Mouse (Mus musculus) heart, postnatal 0 days (tissue): Measurements from ENCODE around the gene Optc. TPM values are rescaled to one million over a fixed set of nuclear protein-coding genes. Genes with fewer than 3 reads are reported as not detected.

Source experiments
- ATAC-seq: fragments of 200-750 bp; cut with Nextera tagmentation; 2 replicates; pipeline ENCODE4 v1.8.0; 2017; ENCODE audit warnings: low read depth, moderate number of reproducible peaks, moderate library complexity; ENCODE audit not compliant: insufficient read depth
- DNase-seq: peaks from one replicate; pipeline ENCODE4 v3.0.0-alpha.2; 2016; ENCODE audit warnings: low spot score
- H3K27ac ChIP-seq: fragments of 300-500 bp; sonication (generic); 2 replicates; pipeline ENCODE4 v1.5.1; 2014; ENCODE audit warnings: low read depth, mild to moderate bottlenecking
- H3K27me3 ChIP-seq: fragments of 300-500 bp; sonication (generic); 2 replicates; pipeline ENCODE4 v1.6.1; 2014; ENCODE audit warnings: low read length, mixed read lengths; ENCODE audit not compliant: control insufficient read depth, insufficient read depth
- H3K36me3 ChIP-seq: fragments of 300-500 bp; sonication (generic); replicated peaks from 2 replicates; pipeline ENCODE4 v1.6.1; 2014; ENCODE audit warnings: low read length, mixed read lengths; ENCODE audit not compliant: control insufficient read depth, insufficient read depth
- H3K4me1 ChIP-seq: fragments of 300-500 bp; sonication (generic); 2 replicates; pipeline ENCODE4 v1.6.1; 2014; ENCODE audit warnings: antibody characterized with exemption; ENCODE audit not compliant: control insufficient read depth, insufficient read depth
- H3K4me2 ChIP-seq: fragments of 300-500 bp; sonication (generic); 2 replicates; pipeline ENCODE4 v1.6.1; 2014; ENCODE audit warnings: low read depth, mild to moderate bottlenecking, low read length, moderate library complexity
- H3K4me3 ChIP-seq: fragments of 300-500 bp; sonication (generic); 2 replicates; pipeline ENCODE4 v1.5.1; 2014; ENCODE audit warnings: low read depth, low read length
- H3K9ac ChIP-seq: fragments of 300-500 bp; sonication (generic); replicated peaks from 2 replicates; pipeline ENCODE4 v1.6.1; 2014; ENCODE audit warnings: low read depth, low read length, mixed read lengths
- H3K9me3 ChIP-seq: fragments of 300-500 bp; sonication (generic); replicated peaks from 2 replicates; pipeline ENCODE4 v1.6.1; 2016; ENCODE audit warnings: low read length; ENCODE audit not compliant: control insufficient read depth
- CTCF ChIP-seq: IDR thresholded peaks from 2 replicates; pipeline ENCODE4 v1.5.1; 2016; ENCODE audit warnings: antibody characterized with exemption, control low read depth, low read depth
- EP300 ChIP-seq: IDR thresholded peaks from 2 replicates; pipeline ENCODE4 v1.6.1; 2016; ENCODE audit warnings: antibody characterized with exemption, low read depth
- WGBS: fragments of 180-500 bp; shearing (Covaris S2); extraction: QIAGEN DNeasy Blood & Tissue Kit; methylation state at CpG from one replicate; pipeline ENCODE4 v1.1.7; 2014; 5-methylcytosine and 5-hydroxymethylcytosine counted together
- polyA plus RNA-seq: library from polyadenylated mRNA; unstranded; fragments of >200 nt; fragmentation: Nextera tagmentation; extraction: Ambion mirVana; gene quantifications from 2 replicates; pipeline ENCODE4 v1.2.1, GENCODE M21; 2015
- total RNA-seq: library from RNA; depleted of rRNA; stranded (reverse); fragments of >200 nt; gene quantifications from 2 replicates; pipeline ENCODE4 v1.2.3, GENCODE M21; 2014; ENCODE audit warnings: low replicate concordance

Gene Optc
- total and polyA plus RNA-seq, 2 experiments from 2014 or later = 0.07 to 3.2 TPM

DNA sequence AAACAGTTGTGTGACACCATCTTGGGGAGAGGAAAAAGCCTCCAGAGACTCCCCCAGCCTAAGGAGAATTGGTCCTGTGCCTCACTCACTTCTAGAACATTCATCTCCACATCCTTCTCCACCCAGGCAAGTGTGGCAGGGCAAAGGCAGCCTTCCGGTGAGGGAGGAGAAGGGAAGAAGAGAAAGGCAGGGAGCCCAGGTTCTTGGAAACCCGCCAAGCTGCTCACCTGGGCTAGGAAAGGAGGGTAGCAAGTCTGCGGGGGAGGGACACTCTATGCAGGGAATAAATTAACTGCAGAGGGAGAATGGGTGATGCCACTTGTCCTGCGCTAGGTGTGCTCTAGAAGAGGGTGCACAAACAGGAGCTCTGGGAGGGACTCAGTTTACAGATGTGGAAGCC is 3.2 kb upstream of the Optc start:
- H3K9ac ChIP-seq = no peak overlapping the region
- H3K9me3 ChIP-seq = no peaks in the 10 kb centered on the region
- ATAC-seq (no peak), DNase-seq (no peak)
- 0 out of 2 replicates have a peak, but pooled peaks cover 7% of the 10 kb centered on the region for H3K27me3 ChIP-seq
- no peak overlapping the region for H3K27ac ChIP-seq
- no peaks in the 10 kb centered on the region for H3K36me3 ChIP-seq
- H3K4me3 ChIP-seq = no peak overlapping the region
- H3K4me2 ChIP-seq = no peak overlapping the region
- TF ChIP-seq CTCF = no peak
- TF ChIP-seq EP300 = no peak
- WGBS = 64% methylated on average over 4 of the region's 4 CpGs
- H3K4me1 ChIP-seq = peaks cover 23% of the 10 kb centered on the region

DNA sequence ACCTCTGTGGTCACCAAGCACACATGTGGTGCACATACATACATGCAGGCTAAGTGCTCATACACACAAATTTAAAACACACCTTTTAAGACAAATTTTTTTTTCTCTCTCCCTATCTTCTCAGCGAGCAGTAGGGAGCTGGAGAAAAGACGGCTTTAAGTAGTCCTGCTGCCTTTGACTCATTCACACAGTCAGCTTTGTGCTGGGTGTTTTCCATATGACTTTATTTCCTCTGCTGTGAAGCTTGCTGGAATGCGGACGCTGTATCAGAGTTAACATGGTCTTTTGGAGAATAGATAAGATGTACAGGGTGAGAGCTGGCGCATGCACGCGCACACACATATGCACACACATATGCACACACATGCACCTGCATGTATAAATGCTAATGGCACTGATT is 2.3 kb upstream of the Optc start:
- DNase-seq = no peak
- Histone ChIP-seq H3K27ac (no peak overlapping the region), H3K9ac (no peak overlapping the region), H3K9me3 (no peaks in the 10 kb centered on the region), H3K4me2 (no peak overlapping the region), H3K4me1 (peaks cover 16% of the 10 kb centered on the region), H3K4me3 (no peak overlapping the region), H3K27me3 (0 out of 2 replicates have a peak, but pooled peaks cover 7% of the 10 kb centered on the region), H3K36me3 (no peaks in the 10 kb centered on the region)
- ATAC-seq = no peak
- WGBS = 64% methylated on average over 7 of the region's 7 CpGs
- TF ChIP-seq CTCF = no peak
- no peak for TF ChIP-seq EP300

DNA sequence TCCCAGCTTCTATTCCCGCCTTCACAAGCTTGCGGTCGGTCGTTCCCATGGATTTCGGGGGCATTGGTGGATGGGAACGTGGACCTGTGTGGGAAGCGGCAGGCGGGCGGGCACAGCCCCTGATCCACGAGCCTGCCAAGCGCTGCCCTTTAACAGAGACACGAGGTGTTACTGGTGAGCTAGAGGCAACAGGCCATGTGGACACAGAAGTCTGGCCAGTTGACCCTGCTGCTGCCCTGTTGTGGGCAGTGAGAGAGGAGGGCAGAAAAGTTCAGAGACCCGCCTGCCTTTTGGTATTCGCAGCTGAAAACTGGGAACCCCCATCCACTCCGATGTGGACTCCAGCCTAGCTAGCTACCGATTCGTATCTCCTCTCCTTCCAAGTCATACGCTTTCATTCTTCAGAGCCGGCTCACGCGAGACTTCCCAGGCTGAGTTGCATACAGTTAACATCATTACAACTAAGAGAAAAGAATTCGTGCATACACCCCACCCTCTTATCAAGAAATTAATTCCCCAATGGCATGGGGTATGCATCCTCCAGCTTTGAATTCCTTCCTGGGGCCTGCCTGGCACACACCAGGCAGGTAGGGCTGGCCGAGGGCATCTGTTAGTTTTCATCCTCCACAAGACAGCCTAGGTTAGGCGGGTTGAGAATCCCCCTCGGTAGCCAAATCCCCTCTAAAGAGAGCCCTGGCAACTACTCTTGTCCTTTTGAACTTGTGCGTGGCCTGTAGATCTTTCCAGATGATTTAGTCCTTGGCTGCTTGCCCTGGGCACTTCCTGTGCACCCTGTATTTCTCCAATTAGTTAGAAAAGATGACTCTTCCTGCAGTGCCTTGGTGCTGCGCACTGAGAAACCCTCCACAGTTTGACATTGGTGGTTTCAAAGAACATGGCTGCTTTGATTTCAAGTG is 1.1 kb upstream of the Optc start:
- H3K27me3 ChIP-seq = 0 out of 2 replicates have a peak, but pooled peaks cover 7% of the 10 kb centered on the region
- H3K9ac ChIP-seq = peak overlapping the region; percentile 55; the same call in 1 of the 2 replicates
- 11% methylated on average over 27 of the region's 27 CpGs for WGBS
- H3K4me3 ChIP-seq = peak overlapping the region; percentile 41
- H3K36me3 ChIP-seq = no peaks in the 10 kb centered on the region
- peak overlapping the region; percentile 80 for H3K4me2 ChIP-seq
- TF ChIP-seq CTCF (no peak), EP300 (no peak)
- DNase-seq (no peak), ATAC-seq (peak; percentile 27)
- H3K4me1 ChIP-seq = peaks cover 16% of the 10 kb centered on the region
- H3K27ac ChIP-seq = peak overlapping the region; percentile 64
- no peaks in the 10 kb centered on the region for H3K9me3 ChIP-seq

DNA sequence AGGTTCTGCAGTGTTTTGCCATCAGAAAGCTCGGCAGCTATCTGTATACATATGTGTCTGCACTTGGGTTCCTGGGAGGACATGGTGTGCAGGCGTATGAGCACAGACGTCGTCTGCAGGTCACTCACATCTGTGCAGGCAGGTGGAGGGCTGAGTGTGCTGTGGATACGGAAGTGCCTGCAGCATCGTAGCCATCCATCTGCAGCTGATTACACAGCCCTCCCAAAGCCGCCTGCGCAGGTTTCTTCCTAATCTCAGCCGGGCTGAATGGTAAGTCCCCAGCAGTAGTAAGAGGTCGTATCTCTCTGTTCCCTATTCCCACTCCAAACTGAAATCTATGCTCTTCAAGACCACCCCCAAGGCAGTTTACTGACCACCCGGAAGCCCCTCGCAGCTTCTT is 1.4 kb downstream of the Optc start:
- ATAC-seq (no peak), DNase-seq (no peak)
- Histone ChIP-seq H3K9me3 (no peaks in the 10 kb centered on the region), H3K27me3 (0 out of 2 replicates have a peak, but pooled peaks cover 7% of the 10 kb centered on the region), H3K9ac (no peak overlapping the region), H3K36me3 (no peaks in the 10 kb centered on the region), H3K4me2 (no peak overlapping the region), H3K27ac (no peak overlapping the region), H3K4me3 (no peak overlapping the region), H3K4me1 (peaks cover 16% of the 10 kb centered on the region)
- no peak for TF ChIP-seq CTCF
- no peak for TF ChIP-seq EP300
- WGBS = 61% methylated on average over 12 of the region's 12 CpGs

DNA sequence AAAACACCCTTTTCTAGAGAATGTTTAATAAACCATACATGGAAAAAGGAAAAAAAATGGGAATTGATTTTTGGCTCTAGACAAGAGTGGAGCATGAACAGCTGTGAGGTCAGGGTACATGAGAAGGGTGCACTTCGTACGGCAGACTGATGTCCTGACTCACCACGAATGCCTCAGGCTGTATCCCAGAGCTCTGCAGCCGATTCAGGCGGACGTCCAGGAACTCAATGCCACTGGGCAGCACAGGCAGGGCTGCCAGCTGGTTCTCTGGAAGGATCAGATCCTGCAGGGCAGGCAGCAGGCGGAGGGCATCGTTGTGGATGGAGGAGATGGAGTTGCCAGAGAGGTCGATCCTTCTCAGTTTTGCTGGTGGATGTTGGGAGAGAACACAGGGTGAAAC is 7.0 kb downstream of the Optc start:
- Histone ChIP-seq H3K9ac (no peak overlapping the region), H3K4me2 (no peak overlapping the region), H3K36me3 (no peaks in the 10 kb centered on the region), H3K27ac (no peak overlapping the region), H3K4me3 (no peak overlapping the region), H3K4me1 (peaks cover 3% of the 10 kb centered on the region; the same call in 1 of the 2 replicates), H3K27me3 (no peaks in the 10 kb centered on the region), H3K9me3 (no peaks in the 10 kb centered on the region)
- DNase-seq = no peak
- ATAC-seq = no peak
- no peak for TF ChIP-seq EP300
- TF ChIP-seq CTCF = no peak
- 78% methylated on average over 9 of the region's 9 CpGs for WGBS
